Mouse (Mus musculus): ENCODE data around the gene R3hdm4. TPM values are rescaled to one million over a fixed set of nuclear protein-coding genes. Genes with fewer than 3 reads are reported as not detected.

Gene R3hdm4
- polyA plus RNA-seq, 1 experiment from 2014 or later, result 231 TPM

- 0 out of 2 replicates have a peak overlapping the region, but pooled peaks have one; percentile 0 for H3K9ac ChIP-seq (replicated peaks)
- peaks cover 33% of the 10 kb centered on the region for H3K4me1 ChIP-seq (replicated peaks)
- ATAC-seq, result no peak
- no peak overlapping the region for H3K4me2 ChIP-seq (replicated peaks)
- H3K27ac ChIP-seq, result no peak overlapping the region
- no peak overlapping the region for H3K4me3 ChIP-seq (replicated peaks)
- H3K9me3 ChIP-seq, result no peaks in the 10 kb centered on the region
- H3K27me3 ChIP-seq, result no peaks in the 10 kb centered on the region
- H3K36me3 ChIP-seq, result peaks cover 51% of the 10 kb centered on the region
- WGBS, result 45% methylated on average over 11 of the region's 11 CpGs
Measured at GRCm38 (mm10) chr10:79937775-79938526, 16.9 kb upstream of the R3hdm4 start.

GRCm38 (mm10) chr10:79936911-79937441, 16.0 kb upstream of the R3hdm4 start:
- 72% methylated on average over 27 of the region's 27 CpGs for WGBS
- Histone ChIP-seq H3K4me3 (replicated peaks) (no peak overlapping the region), H3K9ac (replicated peaks) (no peak overlapping the region), H3K27ac (0 out of 2 replicates have a peak overlapping the region, but pooled peaks have one; percentile 9), H3K9me3 (no peaks in the 10 kb centered on the region), H3K36me3 (peaks cover 56% of the 10 kb centered on the region), H3K4me2 (replicated peaks) (no peak overlapping the region), H3K4me1 (replicated peaks) (peaks cover 42% of the 10 kb centered on the region), H3K27me3 (no peaks in the 10 kb centered on the region)
- no peak for ATAC-seq

- peaks cover 44% of the 10 kb centered on the region for H3K4me1 ChIP-seq (replicated peaks)
- H3K4me2 ChIP-seq (replicated peaks), result no peak overlapping the region
- peak overlapping the region; percentile 9; the same call in 1 of the 2 replicates for H3K27ac ChIP-seq
- H3K9ac ChIP-seq (replicated peaks), result no peak overlapping the region
- no peaks in the 10 kb centered on the region for H3K27me3 ChIP-seq
- H3K9me3 ChIP-seq, result no peaks in the 10 kb centered on the region
- no peak overlapping the region for H3K4me3 ChIP-seq (replicated peaks)
- 81% methylated on average over 10 of the region's 10 CpGs for WGBS
- ATAC-seq, result no peak
- peaks cover 56% of the 10 kb centered on the region for H3K36me3 ChIP-seq
Measured at GRCm38 (mm10) chr10:79936284-79936910, 15.4 kb upstream of the R3hdm4 start.

GRCm38 (mm10) chr10:79934794-79935569, 14.0 kb upstream of the R3hdm4 start:
- H3K27me3 ChIP-seq, result no peaks in the 10 kb centered on the region
- H3K36me3 ChIP-seq, result peaks cover 57% of the 10 kb centered on the region
- no peak overlapping the region for H3K9ac ChIP-seq (replicated peaks)
- no peak overlapping the region for H3K4me2 ChIP-seq (replicated peaks)
- peaks cover 57% of the 10 kb centered on the region for H3K4me1 ChIP-seq (replicated peaks)
- H3K9me3 ChIP-seq, result no peaks in the 10 kb centered on the region
- WGBS, result 90% methylated on average over 16 of the region's 16 CpGs
- no peak for ATAC-seq
- no peak overlapping the region for H3K4me3 ChIP-seq (replicated peaks)
- 0 out of 2 replicates have a peak overlapping the region, but pooled peaks have one; percentile 39 for H3K27ac ChIP-seq

GRCm38 (mm10) chr10:79934272-79934721, 13.3 kb upstream of the R3hdm4 start:
- peak; percentile 32 for ATAC-seq
- H3K4me2 ChIP-seq (replicated peaks), result no peak overlapping the region
- H3K4me3 ChIP-seq (replicated peaks), result no peak overlapping the region
- 74% methylated on average over 13 of the region's 13 CpGs for WGBS
- H3K9me3 ChIP-seq, result no peaks in the 10 kb centered on the region
- no peak overlapping the region for H3K9ac ChIP-seq (replicated peaks)
- peaks cover 64% of the 10 kb centered on the region for H3K4me1 ChIP-seq (replicated peaks)
- peaks cover 57% of the 10 kb centered on the region for H3K36me3 ChIP-seq
- no peaks in the 10 kb centered on the region for H3K27me3 ChIP-seq
- peak overlapping the region; percentile 35; the same call in 1 of the 2 replicates for H3K27ac ChIP-seq

GRCm38 (mm10) chr10:79933861-79934260, 12.9 kb upstream of the R3hdm4 start:
- WGBS, result 29% methylated on average over 6 of the region's 6 CpGs
- Histone ChIP-seq H3K4me2 (replicated peaks) (no peak overlapping the region), H3K9me3 (no peaks in the 10 kb centered on the region), H3K4me1 (replicated peaks) (peaks cover 68% of the 10 kb centered on the region), H3K36me3 (peaks cover 57% of the 10 kb centered on the region), H3K27ac (no peak overlapping the region; the same call in 1 of the 2 replicates), H3K9ac (replicated peaks) (no peak overlapping the region), H3K27me3 (no peaks in the 10 kb centered on the region), H3K4me3 (replicated peaks) (no peak overlapping the region)
- no peak for ATAC-seq

- Histone ChIP-seq H3K27me3 (no peaks in the 10 kb centered on the region), H3K27ac (peak overlapping the region; percentile 22; the same call in 1 of the 2 replicates), H3K4me1 (replicated peaks) (peaks cover 73% of the 10 kb centered on the region), H3K4me2 (replicated peaks) (0 out of 2 replicates have a peak overlapping the region, but pooled peaks have one; percentile 4), H3K9ac (replicated peaks) (peak overlapping the region; percentile 54; the same call in 1 of the 2 replicates), H3K36me3 (peaks cover 57% of the 10 kb centered on the region), H3K9me3 (no peaks in the 10 kb centered on the region), H3K4me3 (replicated peaks) (no peak overlapping the region)
- 72% methylated on average over 9 of the region's 9 CpGs for WGBS
- no peak for ATAC-seq
Measured at GRCm38 (mm10) chr10:79933145-79933679, 12.2 kb upstream of the R3hdm4 start.

GRCm38 (mm10) chr10:79932736-79933135, 11.7 kb upstream of the R3hdm4 start:
- Histone ChIP-seq H3K27ac (peak overlapping the region; percentile 22), H3K4me3 (replicated peaks) (no peak overlapping the region), H3K27me3 (no peaks in the 10 kb centered on the region), H3K36me3 (peaks cover 53% of the 10 kb centered on the region), H3K9me3 (no peaks in the 10 kb centered on the region), H3K4me2 (replicated peaks) (0 out of 2 replicates have a peak overlapping the region, but pooled peaks have one; percentile 4), H3K9ac (replicated peaks) (peak overlapping the region; percentile 54), H3K4me1 (replicated peaks) (peaks cover 74% of the 10 kb centered on the region)
- ATAC-seq, result no peak
- WGBS, result 19% methylated on average over 8 of the region's 8 CpGs

GRCm38 (mm10) chr10:79931797-79932196, 10.8 kb upstream of the R3hdm4 start:
- no peaks in the 10 kb centered on the region for H3K9me3 ChIP-seq
- H3K36me3 ChIP-seq, result peaks cover 45% of the 10 kb centered on the region
- peaks cover 68% of the 10 kb centered on the region for H3K4me1 ChIP-seq (replicated peaks)
- H3K27me3 ChIP-seq, result no peaks in the 10 kb centered on the region
- 90% methylated on average over 9 of the region's 9 CpGs for WGBS
- H3K4me3 ChIP-seq (replicated peaks), result no peak overlapping the region
- no peak for ATAC-seq
- H3K27ac ChIP-seq, result no peak overlapping the region; the same call in 1 of the 2 replicates
- 0 out of 2 replicates have a peak overlapping the region, but pooled peaks have one; percentile 54 for H3K9ac ChIP-seq (replicated peaks)
- no peak overlapping the region for H3K4me2 ChIP-seq (replicated peaks)

- H3K4me3 ChIP-seq (replicated peaks), result no peak overlapping the region
- H3K36me3 ChIP-seq, result peaks cover 42% of the 10 kb centered on the region
- H3K9ac ChIP-seq (replicated peaks), result no peak overlapping the region; the same call in 1 of the 2 replicates
Measured at GRCm38 (mm10) chr10:79930826-79931186, 9.8 kb upstream of the R3hdm4 start.

More at GRCm38 (mm10) chr10:79930826-79931186, 9.8 kb upstream of the R3hdm4 start:
- H3K9me3 ChIP-seq, result no peaks in the 10 kb centered on the region
- H3K27ac ChIP-seq, result no peak overlapping the region
- H3K4me2 ChIP-seq (replicated peaks), result no peak overlapping the region
- no peaks in the 10 kb centered on the region for H3K27me3 ChIP-seq
- no peak for ATAC-seq
- 81% methylated on average over 16 of the region's 16 CpGs for WGBS
- peaks cover 69% of the 10 kb centered on the region for H3K4me1 ChIP-seq (replicated peaks)

Data from midbrain, embryonic 13.5 days (tissue).